Mouse (Mus musculus): ENCODE measurements around the gene Churc1. TPM values are rescaled to one million over a fixed set of nuclear protein-coding genes. Genes with fewer than 3 reads are reported as not detected.
A peak's percentile ranks its signal among the peaks of the same experiment; 100 is the strongest.

The Churc1 gene
- 31.2 and 49.4 TPM in 2 replicates for total RNA-seq (2017)

DNA sequence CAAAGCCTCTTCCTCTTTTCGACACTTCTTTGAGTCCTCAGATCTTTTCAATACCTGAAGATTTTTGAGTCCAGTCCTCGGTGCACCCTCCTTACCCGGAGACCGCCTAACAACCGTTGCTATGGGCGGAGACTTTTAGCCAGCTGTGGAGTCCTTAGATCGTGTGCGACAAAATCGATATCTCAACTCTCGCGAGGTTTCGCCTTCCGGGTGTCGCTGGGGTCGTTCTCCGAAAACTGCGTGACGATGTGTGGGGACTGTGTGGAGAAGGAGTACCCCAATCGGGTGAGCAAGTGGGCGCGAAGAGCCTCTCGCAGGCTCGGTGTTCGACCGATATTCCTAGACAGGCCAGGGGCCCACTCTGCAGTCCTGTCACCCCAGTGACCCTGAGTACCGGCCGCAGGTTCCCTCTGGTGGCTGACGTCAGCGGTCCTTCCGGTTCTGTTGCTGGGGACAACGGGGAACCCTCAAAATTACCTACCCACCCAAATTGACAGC is at the start of gene Churc1, which contains the start of gene Fntb:
Churc1 (plus strand) TSS at position 185 of the 498 bp plus-strand sequence.
Fntb (plus strand) TSS at position 236 of the 498 bp plus-strand sequence.
- ATAC-seq (ENCODE audit: extremely low read depth, insufficient number of reproducible peaks, low FRiP score, poor library complexity, severe bottlenecking) = peak; percentile 93

DNA sequence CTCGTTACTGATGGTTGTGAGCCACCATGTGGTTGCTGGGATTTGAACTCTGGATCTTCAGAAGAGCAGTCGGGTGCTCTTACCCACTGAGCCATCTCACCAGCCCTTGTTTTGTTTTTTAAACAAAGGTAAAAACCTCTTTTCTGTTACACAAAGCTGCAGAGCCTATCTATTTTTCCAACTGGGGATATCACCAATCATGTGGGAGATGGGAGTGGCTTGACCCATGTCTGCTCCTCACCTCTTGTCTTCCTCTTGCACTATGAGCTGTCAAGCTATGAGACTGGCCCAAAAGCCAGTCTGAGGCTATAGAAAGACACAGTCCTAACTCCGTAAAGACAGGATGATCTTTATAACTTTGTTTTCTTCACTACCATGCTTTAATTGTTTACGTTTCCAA is 47.0 kb upstream of the Churc1 start:
- no peak for ATAC-seq (ENCODE audit: extremely low read depth, insufficient number of reproducible peaks, low FRiP score, poor library complexity, severe bottlenecking)

DNA sequence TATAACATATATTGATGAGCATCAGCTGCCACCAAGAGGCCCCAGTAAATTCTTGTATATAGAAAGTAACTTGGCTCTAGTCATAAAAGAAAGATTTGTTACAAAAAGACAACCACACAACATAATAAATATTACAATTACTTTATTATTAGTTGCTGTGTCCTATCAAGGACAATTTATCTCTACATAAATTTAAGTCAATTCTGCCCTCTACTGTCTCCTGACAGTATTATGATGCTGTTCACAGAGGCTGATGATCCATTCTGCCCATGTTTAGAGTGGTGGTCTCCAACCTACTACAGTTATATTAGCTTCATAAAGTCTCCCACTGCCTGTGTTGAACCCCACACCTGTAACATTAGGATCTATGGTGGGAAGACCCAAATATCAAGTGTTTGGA is 44.8 kb upstream of the Churc1 start:
- no peak for ATAC-seq (ENCODE audit: extremely low read depth, insufficient number of reproducible peaks, low FRiP score, poor library complexity, severe bottlenecking)

DNA sequence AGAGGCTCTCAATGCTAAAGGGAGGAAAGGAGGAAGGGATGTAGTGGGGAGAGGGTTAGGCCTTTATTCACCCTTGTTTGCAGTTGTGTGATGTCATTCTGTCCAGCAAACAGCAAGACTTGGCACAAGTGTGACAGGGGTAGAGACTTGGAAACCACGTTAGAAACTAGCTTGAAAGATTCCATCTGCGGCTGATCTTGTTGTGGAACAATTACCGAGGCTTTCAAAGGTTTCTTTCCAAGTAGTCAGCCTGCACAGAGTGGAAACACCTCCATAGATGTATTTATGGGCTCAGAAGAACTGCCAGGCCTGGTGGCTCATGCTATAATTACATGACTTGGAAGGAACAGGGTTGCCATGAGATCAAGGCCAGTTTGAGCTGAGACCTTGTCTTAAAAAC is 43.3 kb upstream of the Churc1 start:
- ATAC-seq (ENCODE audit: extremely low read depth, insufficient number of reproducible peaks, low FRiP score, poor library complexity, severe bottlenecking) = no peak

DNA sequence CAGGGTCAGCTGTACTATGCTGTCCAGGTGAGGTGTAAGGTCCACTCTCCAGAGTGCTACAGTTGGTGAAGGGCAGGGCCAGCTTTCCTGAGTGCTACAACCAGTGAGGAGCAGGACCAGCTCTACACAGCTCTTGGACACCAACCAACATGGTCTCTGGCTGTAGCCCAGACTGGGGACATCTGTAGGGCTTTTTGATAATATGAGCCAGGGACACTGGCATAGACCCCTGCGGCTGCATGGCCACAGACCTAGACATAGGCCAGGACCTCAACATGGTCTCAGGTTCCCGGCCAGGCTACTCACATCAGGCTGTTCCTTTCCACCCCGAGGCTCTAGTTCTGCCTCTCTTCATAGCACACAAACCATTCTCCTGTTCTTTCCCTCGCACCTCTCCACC is 37.4 kb upstream of the Churc1 start:
- ATAC-seq (ENCODE audit: extremely low read depth, insufficient number of reproducible peaks, low FRiP score, poor library complexity, severe bottlenecking) = no peak

DNA sequence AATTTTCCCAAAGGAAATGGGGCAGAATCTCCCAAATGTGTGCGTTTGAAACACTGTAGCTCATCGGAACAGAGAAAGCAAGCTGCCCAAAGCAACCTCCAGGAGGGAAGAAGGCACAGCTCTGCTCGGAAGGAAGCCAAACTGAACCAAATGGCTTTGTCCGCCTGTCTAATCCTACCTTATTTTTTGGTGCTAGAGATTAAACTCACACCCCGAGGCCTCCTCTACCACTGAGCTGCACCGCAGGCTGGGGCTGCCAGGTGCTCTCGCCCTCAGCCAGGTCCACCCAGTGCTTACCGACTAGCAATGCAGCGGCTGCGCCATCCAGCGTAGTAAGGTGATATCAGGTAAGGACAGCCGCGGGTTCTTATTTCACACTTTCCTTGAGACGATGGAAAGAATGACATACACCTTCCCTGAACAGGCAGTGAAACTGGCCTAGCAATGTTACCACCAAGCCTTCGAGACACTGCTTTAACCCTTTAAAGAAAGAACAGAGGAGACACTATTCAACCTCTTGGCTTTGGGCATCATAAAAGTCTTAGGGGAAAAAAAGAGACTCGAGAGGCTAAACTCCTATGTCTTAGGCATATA is 14.4 kb upstream of the Churc1 start:
- no peak for ATAC-seq (ENCODE audit: extremely low read depth, insufficient number of reproducible peaks, low FRiP score, poor library complexity, severe bottlenecking)

DNA sequence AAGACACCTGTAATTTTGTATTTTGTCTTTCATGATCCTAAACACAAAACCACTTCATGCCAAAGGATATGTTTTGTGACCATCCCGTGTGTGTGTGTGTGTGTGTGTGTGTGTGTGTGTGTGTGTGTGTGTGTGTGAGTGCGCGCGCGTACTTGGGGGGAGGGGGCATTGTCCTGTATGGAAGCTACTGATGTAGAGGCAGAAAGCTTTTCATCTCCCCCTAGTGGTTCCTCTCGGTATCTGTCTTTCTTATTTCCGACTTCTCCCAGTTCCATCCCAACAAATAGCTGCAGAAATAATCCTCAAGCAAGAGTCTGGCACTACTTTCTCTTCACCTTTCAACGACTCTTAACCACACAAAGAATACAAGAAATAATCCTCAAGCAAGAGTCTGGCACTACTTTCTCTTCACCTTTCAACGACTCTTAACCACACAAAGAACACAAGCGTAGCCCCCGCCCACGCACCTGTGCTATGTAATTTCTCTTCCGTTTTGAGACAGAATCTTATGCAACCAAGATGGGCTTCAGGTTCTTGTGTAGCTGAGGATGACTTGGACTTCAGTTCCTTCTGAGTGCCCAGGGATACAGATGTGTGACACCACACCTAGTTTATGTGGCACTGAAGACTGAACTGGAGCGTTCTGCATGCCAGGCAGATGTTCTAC is 12.6 kb upstream of the Churc1 start:
- peak; percentile 39 for ATAC-seq (ENCODE audit: extremely low read depth, insufficient number of reproducible peaks, low FRiP score, poor library complexity, severe bottlenecking)

DNA sequence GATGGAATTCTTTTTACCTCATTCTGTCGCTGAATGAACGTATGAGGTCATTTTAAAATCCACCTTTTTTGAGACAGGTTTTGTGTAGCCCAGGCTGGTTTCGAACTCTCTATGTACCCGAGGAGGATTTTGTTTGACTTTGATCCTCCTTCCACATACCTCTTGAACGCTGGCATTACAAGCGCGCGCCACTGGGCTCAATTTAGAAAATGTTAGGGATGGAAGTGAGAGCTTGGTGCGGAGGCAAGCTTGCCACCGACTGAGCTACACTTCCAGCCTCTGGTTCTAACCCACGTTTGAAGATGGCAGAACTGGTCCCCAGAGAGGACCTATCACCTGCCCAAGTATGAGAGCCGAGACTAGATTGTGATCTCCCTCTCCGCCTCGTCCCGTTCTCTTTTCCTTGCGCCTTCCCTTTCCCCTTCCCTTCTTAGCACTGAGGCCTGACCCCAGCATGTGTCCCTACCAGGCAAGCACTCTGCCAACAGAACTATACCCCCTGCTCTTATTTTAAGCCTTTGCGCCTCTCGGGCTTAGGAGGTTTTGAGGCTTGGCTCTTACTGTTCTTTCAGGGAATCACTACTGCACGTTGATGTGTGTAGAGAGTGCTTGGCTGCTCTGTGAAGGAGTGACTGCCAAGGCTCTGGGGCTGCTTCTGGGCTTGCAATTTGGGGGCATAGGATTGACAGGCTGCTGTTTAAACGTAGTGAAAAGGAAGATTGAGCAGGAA is 728 bp downstream of the Churc1 start:
- no peak for ATAC-seq (ENCODE audit: extremely low read depth, insufficient number of reproducible peaks, low FRiP score, poor library complexity, severe bottlenecking)

DNA sequence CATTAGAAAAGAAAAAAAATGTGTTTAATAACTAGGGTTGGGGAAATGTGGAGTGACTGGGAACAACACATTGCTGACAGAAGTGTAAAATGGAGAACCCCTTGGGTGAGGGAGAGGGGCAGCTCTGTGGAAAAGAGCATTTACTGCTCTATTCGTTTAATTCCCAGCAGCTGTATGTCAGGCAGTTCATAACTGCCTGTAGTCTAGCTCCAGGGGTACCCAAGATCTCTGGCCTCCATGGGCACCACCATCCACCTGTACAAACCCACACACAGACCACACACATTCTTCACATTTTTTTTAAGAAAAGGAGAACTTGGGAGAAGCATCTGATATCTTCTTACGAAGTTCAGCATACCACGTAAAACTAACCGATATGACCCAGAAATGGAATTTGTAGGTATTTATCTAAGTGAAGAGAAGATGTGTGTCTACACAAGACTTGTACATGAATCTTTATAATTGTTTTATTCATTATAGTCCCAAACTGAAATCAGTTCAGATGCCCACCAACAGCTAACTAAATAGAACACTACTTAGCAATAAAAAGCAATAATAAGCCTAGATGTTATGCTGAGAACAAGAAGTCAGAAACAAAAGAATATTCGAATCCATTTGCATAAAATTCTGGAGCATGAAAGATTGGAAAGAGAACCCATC is 5.6 kb downstream of the Churc1 start:
- no peak for ATAC-seq (ENCODE audit: extremely low read depth, insufficient number of reproducible peaks, low FRiP score, poor library complexity, severe bottlenecking)

DNA sequence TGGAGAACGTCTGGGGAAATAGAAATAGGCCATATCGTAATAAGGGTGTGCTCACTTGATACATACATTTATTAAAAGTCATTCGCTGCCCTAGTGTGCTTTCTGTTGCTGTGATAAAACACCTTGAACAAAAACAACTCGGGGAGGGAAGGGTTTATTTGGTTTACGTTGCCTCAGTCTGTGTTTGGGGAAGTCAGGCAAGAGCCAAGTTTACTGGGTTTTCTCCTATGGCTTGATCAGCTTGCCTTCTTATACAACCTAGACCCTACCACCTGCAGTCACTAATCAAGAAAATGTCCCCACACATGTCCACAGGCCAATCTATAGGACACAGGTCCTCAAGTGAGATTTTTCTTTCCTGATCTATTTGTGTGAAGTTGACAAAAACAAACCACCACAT is 6.2 kb downstream of the Churc1 start:
- ATAC-seq (ENCODE audit: extremely low read depth, insufficient number of reproducible peaks, low FRiP score, poor library complexity, severe bottlenecking) = no peak

DNA sequence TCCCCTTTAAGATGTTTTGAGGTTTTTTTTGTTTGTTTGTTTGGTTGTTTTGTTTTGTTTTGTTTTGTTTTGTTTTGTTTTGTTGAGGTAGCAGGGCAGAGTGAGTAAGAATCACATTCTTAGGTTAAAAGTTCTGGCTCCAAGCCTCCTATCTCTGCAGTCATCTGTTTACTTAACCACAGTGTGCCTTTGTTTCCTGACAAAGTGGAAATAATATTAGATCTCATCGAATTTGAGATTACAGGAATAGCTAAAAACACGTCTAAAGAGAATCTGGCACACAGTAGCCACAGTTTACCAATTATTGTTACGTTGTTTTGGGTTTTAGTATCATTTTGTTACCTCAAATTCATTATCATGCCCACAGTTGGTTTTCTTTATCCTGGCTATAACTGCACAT is 9.3 kb downstream of the Churc1 start:
- ATAC-seq (ENCODE audit: extremely low read depth, insufficient number of reproducible peaks, low FRiP score, poor library complexity, severe bottlenecking) = no peak

DNA sequence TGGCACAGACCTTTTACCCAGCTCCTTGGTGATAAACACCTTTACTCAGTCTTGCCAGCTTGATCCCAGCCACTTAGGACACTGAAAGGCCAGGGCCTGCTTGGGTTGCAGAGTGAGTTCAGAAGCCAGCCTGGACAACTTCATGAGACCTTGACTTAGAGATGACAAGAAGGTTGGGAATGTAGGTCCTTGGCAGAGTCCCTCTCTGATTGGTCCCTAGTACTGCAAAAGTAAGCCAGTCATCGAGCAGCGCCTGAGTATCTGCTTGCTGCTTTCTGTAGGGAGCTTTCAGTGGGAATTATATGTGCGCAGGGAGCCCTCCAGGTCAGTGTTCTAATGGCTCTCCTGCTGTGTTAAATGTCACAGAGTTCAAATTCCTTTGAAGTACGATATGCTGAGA is 9.8 kb downstream of the Churc1 start:
- ATAC-seq (ENCODE audit: extremely low read depth, insufficient number of reproducible peaks, low FRiP score, poor library complexity, severe bottlenecking) = no peak

DNA sequence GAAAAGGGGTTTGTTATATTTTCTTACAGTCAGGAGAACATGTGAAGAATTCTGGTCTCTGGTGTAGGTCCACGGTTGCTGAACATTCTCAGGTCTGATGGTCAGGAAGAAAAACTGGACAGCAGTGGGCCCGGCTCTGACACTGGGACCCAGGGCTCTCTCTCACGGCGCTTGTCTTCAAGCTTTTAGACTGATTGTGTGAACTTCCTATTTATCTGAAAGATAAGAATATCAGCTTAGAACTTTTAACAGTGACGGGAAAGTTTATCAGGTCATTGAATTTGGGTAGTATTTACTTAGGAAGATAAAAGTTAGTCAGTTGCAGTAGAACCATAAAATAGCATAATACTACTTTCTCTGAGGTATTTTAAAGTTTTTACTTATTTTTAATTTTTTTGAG is 11.6 kb downstream of the Churc1 start:
- ATAC-seq (ENCODE audit: extremely low read depth, insufficient number of reproducible peaks, low FRiP score, poor library complexity, severe bottlenecking) = no peak

DNA sequence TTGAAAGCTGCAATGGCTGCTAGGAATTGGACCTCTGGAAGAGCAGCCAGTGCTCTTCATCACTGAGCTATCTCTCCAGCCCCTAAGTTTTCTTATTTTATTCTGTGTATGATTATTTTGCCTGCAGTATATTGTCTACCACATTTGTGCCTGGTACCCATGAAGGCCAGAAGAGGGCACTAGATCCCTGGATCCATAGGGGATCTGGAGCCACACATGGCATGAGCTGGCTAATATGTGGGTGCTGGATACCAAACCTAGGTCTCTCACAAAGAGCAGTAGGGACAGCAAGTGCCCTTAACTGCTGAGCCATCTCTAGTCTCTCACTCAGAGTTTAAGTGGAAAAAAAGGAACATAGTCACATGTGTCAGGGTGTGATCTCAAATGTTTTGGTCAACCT is 12.5 kb downstream of the Churc1 start:
- no peak for ATAC-seq (ENCODE audit: extremely low read depth, insufficient number of reproducible peaks, low FRiP score, poor library complexity, severe bottlenecking)

DNA sequence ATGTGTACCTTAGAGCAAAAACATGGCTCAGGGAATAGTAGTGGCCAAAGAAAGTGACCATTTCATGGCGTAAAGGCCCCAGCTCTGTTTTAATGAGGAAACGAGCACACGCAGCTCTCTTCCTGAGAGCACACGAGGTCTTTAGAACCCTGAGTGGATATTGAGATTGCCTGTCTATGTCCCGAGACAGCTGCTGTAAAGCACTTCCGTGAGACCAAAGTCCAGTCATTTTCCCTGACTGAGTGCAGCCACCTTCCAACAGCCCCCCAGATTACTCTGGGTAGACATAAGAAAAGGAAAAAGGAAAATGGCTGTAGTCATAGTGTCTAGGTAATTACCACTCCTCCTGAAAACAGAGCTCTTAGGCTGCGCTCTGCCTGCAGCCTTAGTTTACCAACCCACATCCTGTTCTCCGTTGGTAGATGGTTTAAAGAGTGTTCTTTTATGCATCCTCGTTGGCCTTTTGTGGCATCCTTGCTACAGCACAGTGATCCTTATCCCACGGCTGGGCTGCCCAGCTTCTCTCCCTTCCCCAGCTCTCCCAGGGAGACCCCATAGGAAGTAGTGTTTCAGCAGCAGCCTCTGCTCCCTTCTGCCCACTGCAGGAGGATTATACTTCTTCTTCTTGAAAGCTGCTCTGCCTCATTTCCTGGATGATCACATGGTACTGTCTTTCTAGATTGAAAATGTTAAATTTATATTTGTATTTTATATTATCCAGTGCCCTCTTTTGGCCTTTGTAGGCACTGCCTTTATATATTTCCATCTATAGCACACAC is 13.2 kb downstream of the Churc1 start:
- ATAC-seq (ENCODE audit: extremely low read depth, insufficient number of reproducible peaks, low FRiP score, poor library complexity, severe bottlenecking) = no peak

DNA sequence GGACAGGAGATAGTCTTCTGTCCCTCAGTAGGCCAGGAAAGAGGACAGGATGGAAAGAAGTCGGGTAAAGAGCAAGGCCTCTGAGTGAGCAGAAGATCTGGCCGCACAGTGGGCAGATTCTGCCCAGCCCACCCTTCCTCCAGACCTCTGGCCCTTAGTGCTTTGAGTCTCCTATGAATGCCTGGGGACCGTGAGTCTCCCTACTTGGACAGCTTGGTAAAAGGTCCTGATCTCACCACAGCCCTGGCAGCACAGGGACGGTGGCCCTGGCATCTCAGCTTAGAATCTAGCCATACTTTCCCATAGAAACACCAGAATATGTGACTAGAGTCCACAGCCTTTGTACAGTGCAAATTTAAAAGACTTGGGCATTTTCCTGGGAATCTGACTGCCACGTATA is 14.6 kb downstream of the Churc1 start:
- ATAC-seq (ENCODE audit: extremely low read depth, insufficient number of reproducible peaks, low FRiP score, poor library complexity, severe bottlenecking) = no peak

DNA sequence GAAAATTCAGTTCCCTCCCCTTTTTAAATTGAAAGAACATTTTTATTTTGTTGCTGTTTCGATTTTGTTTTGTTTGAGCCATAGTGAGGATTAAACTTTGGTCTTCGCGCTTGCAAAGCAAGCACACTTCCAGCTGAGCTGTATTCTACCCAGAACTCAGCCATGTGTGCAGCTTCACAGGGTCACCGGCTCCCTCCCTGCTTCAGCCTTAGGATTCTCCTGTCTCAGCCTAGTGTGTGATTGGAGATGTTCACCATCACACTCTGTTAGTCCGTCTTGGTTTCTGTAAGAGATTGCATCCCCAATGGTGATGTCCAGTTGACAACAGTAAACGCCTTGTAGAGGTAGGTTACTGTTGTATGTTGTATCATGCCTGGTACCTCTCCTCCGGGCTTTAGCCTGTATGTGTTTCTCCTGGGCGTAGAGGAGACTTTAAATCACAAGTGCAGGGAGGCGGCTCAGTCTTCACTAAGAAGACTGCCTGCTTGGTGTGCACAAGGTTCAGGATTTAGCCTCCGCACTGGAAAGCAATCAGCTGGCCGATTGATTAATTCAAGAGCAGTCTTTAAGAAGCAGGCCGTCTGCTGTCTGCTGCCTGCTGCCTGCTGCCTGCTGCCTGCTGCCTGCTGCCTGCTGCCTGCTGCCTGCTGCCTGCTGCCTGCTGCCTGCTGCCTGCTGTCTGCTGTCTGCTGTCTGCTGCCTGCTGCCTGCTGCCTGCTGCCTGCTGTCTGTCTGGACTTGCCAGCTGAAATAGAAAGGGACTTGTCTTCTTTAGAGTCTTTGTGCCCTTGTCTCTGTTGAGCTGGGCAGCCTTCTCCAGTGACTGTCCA is 15.5 kb downstream of the Churc1 start:
- no peak for ATAC-seq (ENCODE audit: extremely low read depth, insufficient number of reproducible peaks, low FRiP score, poor library complexity, severe bottlenecking)

DNA sequence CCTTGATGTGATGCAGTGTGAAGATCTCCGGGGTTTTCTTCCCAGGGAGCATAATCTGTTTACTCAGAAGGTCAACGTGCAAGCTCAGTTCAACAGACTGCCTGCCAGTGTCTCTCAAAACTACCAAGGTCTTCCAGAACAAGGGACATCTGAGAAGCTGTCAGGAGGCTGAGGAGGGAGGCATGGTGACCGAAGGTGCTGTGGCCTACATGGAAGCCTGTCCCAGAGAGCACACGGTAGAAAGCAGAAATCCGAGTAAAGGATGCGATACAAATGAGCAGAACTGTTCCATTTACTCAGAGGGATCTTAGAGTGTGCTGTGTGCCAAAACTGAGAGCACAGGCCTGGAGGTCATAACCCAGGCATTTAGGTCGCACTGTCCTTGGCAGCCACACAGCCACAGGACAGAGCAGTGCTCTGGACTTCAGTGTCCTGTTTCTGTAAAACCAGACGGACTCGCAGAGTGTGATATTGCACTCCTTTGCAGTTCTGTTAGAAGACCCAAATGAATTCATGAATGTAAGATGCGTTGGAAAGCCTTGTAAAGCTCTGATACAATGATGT is 18.8 kb downstream of the Churc1 start:
- no peak for ATAC-seq (ENCODE audit: extremely low read depth, insufficient number of reproducible peaks, low FRiP score, poor library complexity, severe bottlenecking)

All from neutrophil, adult 5-6 weeks (primary cell).